Mouse (Mus musculus) cortical plate, adult 2 months (tissue): ENCODE results near the gene Olr1.

Experiments
- CTCF ChIP-seq: fragments of 200-500 bp; IDR thresholded peaks from 2 replicates; pipeline ENCODE4 v1.5.1; 2011; ENCODE audit warnings: mild to moderate bottlenecking, control low read depth, low read length; ENCODE audit not compliant: insufficient read depth; ENCODE audit errors: extremely low read depth
- POLR2A ChIP-seq: fragments of 200-500 bp; IDR thresholded peaks from 2 replicates; pipeline ENCODE4 v1.6.1; 2011; ENCODE audit warnings: mild to moderate bottlenecking, low read length, control low read depth; ENCODE audit not compliant: insufficient read depth; ENCODE audit errors: extremely low read depth

- no peak for TF ChIP-seq CTCF
- TF ChIP-seq POLR2A = no peak
These were observed 40.3 kb upstream of the Olr1 start for GRCm38 (mm10) chr6:129547277-129547676.
